Mouse (Mus musculus) cerebral cortex, adult 2 months (tissue): ENCODE measurements around the gene Tbc1d22a.

Experiments
- WGBS: fragments of 180-500 bp; shearing (Covaris S2); methylation state at CpG from one replicate; pipeline ENCODE4 v1.1.7; 2018; 5-methylcytosine and 5-hydroxymethylcytosine counted together

The Tbc1d22a gene

DNA sequence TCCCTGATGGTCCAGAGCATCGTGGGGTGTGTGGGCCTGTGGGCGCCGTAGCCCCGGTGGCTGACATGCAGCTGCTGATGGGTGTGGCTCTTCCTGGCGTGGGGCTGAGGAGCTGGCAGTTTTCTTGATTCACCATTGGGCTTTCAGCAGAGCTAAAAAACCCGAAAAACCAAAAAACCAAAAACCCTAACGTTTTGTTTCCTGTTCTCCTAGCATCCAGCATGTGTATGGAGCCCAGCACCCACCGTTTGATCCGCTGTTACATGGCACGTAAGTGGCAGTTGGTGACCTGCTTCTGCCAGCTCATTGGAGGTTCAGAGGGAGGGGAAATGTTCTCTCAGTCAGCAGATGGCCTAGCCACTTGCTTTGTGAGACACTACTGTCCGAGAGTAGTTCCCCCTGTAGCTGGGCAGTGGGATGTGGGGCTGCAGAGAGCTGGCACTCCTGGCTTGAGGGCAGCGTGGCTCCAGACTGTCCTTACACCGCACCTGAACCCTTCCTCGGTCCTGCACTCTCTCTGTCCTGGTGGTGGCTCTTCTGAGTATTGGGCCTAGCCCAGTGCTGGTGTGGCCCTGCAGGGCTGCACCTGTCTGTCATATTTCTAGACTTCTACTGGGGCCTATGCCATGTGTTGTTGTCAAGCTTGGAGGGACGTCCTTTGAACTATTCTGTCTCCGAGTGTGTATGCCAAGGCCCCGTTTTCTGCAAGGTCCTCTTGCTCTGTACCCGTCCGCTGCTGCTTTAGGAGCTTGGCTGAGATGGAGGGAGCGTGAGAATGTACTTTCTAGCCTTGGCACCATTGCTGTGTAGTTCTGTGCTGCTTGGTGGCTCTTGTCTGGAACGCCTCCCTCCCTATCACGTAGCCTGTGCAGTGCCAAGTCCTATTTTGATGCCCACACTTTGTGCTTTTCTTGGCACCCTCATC lies 20.5 kb downstream of the Tbc1d22a start:
- 58% methylated on average over 22 of the region's 22 CpGs for WGBS

DNA sequence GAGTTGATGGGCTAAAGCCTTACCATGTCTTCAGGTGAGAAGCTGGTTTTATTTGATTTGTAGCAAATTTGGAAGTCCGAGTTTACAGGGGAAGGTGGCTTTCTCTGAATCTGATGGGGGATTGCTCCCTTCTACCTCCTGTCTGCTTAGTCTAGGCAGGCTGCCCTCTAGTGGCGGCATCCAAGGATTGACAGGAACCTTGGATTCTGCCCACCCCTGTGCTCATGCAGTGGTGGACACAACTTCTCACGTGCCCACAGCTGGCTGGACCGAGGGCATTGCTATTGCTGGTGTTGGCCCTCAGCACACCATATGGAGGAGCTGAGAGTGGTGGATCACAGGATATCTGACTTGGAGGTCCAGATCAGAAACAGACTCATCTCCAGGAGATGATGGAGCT lies 22.0 kb downstream of the Tbc1d22a start:
- WGBS: 32% methylated on average over 4 of the region's 4 CpGs

DNA sequence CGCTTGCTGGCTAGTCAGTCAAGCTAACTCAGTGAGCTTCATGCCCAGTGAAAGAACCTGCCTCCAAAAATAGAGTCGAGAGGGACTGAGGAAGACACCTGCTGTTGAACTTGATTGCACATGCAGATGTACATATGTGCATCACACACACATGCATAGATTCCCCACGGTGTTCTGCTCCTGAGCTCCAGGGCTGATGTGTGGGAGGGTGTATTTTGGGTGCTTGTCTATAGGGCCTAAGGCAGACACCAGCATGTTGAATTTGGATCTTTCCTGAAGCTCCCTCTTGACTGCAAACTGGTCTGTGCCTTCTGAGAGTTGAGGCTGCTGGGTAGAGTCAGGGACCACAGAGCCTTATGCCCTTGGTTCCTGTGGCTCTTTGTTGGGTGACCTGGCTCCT lies 23.8 kb downstream of the Tbc1d22a start:
- WGBS: 57% methylated on average over 3 of the region's 3 CpGs

DNA sequence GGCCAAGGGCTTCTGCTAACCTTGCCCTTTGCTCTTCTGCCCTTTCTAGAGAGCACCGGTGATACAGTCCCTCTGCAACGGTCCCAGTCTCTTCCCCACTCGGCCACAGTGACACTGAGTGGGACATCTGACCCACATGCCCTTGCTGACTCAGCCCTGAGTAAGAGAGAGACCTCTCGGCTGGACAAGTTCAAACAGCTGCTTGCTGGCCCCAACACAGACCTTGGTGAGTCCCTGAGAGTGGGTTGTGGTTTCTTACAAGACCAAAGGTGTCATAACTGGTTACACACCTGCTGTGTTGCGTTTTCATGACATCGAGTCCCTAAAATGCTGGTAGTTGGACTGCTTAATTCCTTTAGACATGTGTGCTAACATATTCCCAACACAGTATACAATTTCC lies 24.8 kb downstream of the Tbc1d22a start:
- WGBS: 88% methylated on average over 6 of the region's 6 CpGs

- 44% methylated on average over 10 of the region's 10 CpGs for WGBS
Observed at GRCm38 (mm10) chr15:86239801-86240200, 25.5 kb downstream of the Tbc1d22a start.

DNA sequence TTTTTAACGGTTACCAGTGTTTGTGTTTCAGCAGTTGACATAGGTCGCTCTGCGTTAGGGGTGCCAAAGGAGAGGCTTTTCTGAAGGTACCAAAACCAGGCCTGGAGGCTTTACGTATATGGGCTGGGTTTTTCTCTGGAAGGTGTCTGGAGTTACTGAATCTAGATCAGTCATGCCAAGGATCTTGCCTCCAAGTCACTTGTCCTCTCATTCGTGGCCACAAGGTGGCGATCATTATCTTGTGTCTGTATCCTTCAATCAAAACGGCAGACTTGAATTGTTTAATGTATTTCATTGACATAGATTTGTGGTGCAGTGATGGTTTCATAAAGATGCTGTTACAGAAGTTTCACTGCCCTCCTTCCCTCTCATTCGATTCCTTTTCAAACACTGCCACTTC lies 29.4 kb downstream of the Tbc1d22a start:
- 39% methylated on average over 8 of the region's 8 CpGs for WGBS

- WGBS: 73% methylated on average over 2 of the region's 2 CpGs
Observed at GRCm38 (mm10) chr15:86244380-86244779, 30.1 kb downstream of the Tbc1d22a start.

GRCm38 (mm10) chr15:86250269-86250668 lies 36.0 kb downstream of the Tbc1d22a start:
- WGBS: 49% methylated on average over 9 of the region's 9 CpGs

GRCm38 (mm10) chr15:86252684-86253083 lies 38.4 kb downstream of the Tbc1d22a start:
- WGBS: 70% methylated on average over 4 of the region's 4 CpGs

GRCm38 (mm10) chr15:86253411-86253810 lies 39.2 kb downstream of the Tbc1d22a start:
- WGBS: 44% methylated on average over 10 of the region's 10 CpGs

DNA sequence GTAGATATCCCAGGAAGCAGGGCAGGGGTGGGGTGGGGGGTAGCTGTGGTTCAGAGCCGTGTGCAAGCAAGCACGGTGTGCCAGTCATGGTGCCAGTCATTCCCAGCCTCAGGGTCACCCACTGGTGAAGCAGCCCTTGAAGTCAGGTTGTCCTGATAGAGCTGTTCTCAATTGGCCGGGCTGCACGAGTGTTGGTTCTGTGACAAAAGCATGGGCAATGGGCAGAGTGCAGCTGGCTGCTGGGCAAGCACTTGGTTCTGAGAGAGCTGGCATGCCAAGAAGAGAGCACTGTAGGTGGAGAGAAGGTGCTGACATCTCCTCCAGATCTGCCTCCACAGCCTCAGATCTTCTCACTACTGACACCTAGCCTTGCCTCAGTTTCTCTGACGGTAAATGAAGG lies 41.9 kb downstream of the Tbc1d22a start:
- 55% methylated on average over 5 of the region's 5 CpGs for WGBS

- 48% methylated on average over 4 of the region's 4 CpGs for WGBS
Observed at GRCm38 (mm10) chr15:86256728-86257179, 42.5 kb downstream of the Tbc1d22a start.

DNA sequence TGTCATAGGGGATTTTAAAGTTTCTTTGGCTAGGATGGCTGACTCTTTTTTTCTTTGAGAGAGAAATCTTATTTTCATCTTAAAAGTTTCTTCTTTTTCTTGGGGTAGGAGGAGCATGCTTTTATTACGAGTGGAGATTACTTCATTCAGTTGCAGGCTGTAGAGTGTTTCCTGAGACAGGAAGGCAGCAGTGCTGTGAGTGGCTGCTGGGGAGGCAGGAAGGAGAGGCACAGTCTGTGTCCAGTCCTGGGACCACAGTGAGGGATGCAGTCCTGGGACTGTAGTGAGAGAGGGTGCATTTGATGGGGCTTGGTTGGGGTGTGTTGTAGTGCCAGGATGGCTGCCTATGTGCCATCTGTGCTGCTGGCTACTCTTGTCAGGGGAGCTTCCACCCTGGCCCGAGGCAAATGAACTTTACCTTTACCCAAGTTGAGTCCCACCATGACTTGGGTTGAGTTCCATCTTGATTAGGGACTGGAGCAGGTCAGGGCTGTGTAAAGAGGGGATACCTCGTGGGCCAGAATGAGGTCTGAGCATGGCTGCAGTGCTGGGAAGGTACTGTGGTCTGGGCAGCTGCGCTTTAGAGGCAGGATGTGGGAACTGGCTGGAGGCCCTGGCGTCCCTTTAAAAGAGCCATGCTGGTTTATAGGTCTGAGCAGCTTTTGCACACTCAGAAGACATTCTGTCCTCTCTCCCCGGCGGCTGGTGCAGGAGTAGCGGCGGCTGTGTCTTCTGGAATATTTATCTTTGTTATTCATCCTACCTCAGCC lies 43.8 kb downstream of the Tbc1d22a start:
- 66% methylated on average over 9 of the region's 9 CpGs for WGBS

DNA sequence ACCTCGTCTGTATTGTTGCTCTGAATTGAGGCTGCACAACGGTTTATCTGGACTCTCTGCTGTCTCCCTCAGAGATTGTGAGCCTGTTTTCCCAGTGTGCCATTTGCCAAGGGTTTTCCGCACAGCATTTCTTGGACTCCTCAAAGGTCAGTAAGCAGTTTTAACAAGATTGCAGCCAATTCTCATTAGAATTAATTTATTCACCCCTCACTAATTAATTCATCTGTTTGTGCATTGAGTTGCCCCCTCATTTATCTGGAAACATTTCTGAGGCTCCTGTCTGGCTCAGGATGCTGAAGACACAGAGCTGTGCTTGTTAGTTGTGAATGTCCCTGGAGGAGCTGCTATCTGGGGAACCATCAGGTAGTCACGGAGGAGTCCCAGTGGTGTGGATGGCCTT lies 45.0 kb downstream of the Tbc1d22a start:
- 71% methylated on average over 4 of the region's 4 CpGs for WGBS

- 91% methylated on average over 4 of the region's 4 CpGs for WGBS
Observed at GRCm38 (mm10) chr15:86260111-86260510, 45.9 kb downstream of the Tbc1d22a start.

DNA sequence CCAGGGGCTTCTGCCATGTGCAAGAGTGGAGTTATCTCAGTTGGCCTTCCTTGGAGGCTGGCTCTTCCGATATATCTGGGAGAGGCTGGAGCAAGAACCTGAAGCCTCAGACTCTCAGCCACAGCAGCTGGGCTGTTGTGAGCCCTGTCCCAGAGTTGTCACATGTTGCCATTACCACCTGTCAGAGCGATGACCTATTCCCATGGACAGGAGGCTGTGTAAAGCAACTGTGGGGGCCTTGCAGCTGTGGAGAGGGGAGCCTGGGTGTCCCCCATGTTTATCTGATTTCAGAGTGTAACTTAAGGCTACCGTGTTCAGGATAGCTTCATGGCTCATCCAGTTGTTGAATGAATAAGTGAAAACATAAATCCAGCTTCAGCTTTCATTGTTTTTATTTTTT lies 50.1 kb downstream of the Tbc1d22a start:
- 90% methylated on average over 3 of the region's 3 CpGs for WGBS

DNA sequence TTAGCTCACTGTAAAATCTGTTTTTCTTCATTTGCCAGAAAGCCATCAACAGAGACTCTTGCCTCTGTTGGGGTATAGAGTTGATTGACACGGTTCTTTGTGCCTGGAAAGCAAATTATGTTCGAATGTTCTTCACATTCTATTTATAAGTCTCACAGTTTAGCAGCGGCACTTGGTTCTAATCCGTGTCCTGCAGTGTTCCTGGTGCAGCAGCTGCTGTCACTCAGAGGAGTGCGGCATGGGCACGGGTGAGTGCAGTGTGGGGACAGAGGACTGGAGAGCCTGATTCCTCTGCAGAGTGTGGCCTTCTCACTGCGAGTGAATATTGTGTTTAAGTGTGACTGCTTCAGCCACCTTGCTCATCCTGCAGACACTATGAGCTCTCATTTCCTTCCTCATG lies 50.5 kb downstream of the Tbc1d22a start:
- 46% methylated on average over 7 of the region's 7 CpGs for WGBS

DNA sequence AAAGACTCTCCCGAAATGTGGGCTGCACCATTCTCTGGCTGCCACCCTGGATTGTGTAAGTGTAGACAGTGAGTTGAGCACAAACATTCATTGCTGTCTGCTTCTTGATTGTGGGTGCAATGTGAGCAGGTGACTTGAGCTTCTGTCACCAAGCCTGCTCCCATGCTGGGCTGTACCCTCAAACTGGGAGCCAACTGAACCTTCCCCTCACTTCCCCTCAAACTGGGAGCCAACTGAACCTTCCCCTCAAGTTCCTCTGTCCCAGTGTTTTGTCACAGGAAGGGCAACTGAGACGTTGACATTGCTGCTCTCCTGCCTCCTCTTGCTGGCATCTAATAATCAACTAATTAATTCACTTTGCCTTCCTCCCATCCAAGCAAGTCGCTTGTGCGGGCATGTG lies 52.7 kb downstream of the Tbc1d22a start:
- WGBS: 78% methylated on average over 4 of the region's 4 CpGs

DNA sequence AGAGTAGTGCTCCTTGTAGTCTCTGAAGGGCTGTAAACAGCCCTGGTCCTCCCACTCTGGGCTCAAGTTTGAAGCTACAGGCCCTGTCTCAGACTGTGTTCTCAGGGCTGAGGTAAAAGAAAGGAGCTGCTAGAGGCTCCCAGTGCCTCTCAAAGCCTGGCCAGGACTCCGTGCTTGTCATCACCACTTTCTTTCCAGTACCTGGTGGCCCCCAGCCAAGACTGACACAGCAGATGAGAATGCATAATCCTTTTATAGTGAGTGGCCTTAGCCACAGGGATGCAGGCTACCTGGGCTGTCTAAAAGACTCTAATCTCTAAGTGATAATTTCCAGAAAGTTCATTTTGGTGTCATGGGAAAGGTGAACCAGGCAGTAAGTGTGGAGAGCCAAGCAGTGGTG lies 54.3 kb downstream of the Tbc1d22a start:
- WGBS: 73% methylated on average over 1 of the region's 1 CpGs

DNA sequence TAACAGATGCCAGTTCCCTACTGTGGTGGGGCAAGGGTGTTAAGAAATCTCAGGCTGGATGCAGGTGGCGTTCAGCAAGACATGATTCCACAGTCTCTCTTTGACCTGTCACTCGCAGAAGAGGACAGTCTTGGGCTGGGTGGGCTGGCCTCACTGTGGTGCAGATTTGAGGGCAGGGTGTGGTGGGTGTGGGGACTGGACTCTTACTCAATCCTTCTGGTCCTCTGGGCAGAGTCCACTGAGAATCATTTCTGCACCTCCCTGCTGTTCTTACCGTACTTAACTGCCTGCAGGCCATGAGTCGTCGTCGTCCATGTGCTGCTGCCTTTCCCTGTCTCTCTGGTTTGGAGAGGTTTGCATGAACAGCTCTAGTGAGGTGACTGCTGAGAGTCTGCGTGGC lies 61.5 kb downstream of the Tbc1d22a start:
- WGBS: 91% methylated on average over 7 of the region's 7 CpGs

GRCm38 (mm10) chr15:86276538-86277264 lies 62.4 kb downstream of the Tbc1d22a start:
- WGBS: 65% methylated on average over 11 of the region's 11 CpGs

DNA sequence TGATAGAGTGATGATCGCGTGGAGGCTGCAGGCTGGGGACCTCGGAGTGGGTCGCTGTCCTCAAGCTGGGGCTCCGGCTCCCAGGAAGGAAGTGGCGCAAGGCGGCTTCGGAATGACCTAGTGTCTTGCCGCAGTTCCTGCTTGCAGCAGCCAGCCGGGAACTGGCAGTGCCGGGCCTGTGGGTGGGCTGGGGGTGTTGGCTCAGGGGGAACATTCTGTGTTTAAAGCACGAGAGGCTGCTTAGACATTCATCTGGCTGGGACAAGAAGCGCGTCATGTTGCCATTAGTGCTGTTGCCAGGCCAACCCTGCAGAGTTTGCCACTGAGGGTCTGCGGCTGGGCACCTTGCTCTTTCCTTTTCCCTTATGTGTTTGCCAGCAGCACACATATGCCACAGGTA lies 63.2 kb downstream of the Tbc1d22a start:
- WGBS: 29% methylated on average over 15 of the region's 15 CpGs
